Mouse (Mus musculus): ENCODE results near the gene Bola2.
"Not testable (repeated sequence)": the region's sequence is repeated elsewhere in the genome, so short reads cannot be mapped to it uniquely, and the experiment has no call there.

GRCm38 (mm10) chr7:126730256-126730789 is 35.1 kb downstream of the Bola2 start:
- not testable (repeated sequence) for TF ChIP-seq EP300 (IDR thresholded peaks at IDR 0.05; ENCODE audit: insufficient read depth, low read depth, low read length); CTCF (IDR thresholded peaks at IDR 0.05); POLR2A (IDR thresholded peaks at IDR 0.05; ENCODE audit: insufficient read depth, low read depth, low read length)
